Mouse (Mus musculus): Measurements from ENCODE around the gene Taar8c.
"Not testable (repeated sequence)": the region's sequence is repeated elsewhere in the genome, so short reads cannot be mapped to it uniquely, and the experiment has no call there.

Gene Taar8c

DNA sequence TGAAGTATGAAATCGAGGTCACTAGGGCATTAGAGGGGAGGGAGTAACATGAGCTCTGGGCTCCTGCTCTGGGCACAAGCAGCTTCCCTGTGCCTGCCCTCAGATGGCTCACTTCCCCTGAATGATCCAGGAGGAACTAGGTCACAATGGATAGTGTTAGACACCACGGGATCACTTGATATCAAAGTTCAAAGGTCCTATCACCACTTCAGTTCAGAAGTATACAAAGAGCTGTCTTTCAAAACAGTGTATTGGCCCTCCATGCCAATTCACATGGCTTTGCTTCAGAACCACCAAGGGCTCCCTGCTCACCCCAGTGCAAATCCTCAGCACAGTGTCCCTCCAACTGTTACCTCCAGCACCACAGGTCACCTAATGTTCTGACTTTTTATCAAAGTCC, 27.0 kb downstream of the Taar8c start:
- in situ Hi-C loops (cut with MboI, MseI) = not testable (repeated sequence)

- in situ Hi-C loops (cut with MboI, MseI) = no loop called here
These were observed 42.7 kb downstream of the Taar8c start for GRCm38 (mm10) chr10:24058986-24059385.

- in situ Hi-C loops (cut with MboI, MseI) = no loop called here
These were observed 49.7 kb downstream of the Taar8c start for GRCm38 (mm10) chr10:24052039-24052438.
